Mouse (Mus musculus) brain, embryonic 18.5 days (tissue): Measurements from ENCODE around the gene Aatk.

Source experiments
- DNase-seq: peaks from one replicate; pipeline ENCODE4 v3.0.0-alpha.2; 2012; ENCODE audit warnings: low read depth, low spot score

Aatk gene

GRCm38 (mm10) chr11:120046553-120047191 is at the start of gene Aatk:
Aatk (minus strand) TSS chr11:120047167.
- no peak for DNase-seq

- no peak for DNase-seq
These were observed 46.0 kb upstream of the Aatk start for GRCm38 (mm10) chr11:120092817-120093591.

GRCm38 (mm10) chr11:120090661-120091060 is 43.7 kb upstream of the Aatk start:
- no peak for DNase-seq

GRCm38 (mm10) chr11:120086702-120087152 is 39.8 kb upstream of the Aatk start, which contains the start of gene Cep131:
Cep131 (minus strand) TSS chr11:120086827.
- peak; percentile 94 for DNase-seq

- DNase-seq, result no peak
These were observed 39.1 kb upstream of the Aatk start for GRCm38 (mm10) chr11:120085891-120086627.

GRCm38 (mm10) chr11:120080282-120080681 is 33.3 kb upstream of the Aatk start:
- DNase-seq, result no peak

GRCm38 (mm10) chr11:120076191-120076590 is 29.2 kb upstream of the Aatk start:
- DNase-seq, result no peak

- DNase-seq, result no peak
These were observed 26.1 kb upstream of the Aatk start for GRCm38 (mm10) chr11:120072986-120073647.

GRCm38 (mm10) chr11:120071731-120072320 is 24.9 kb upstream of the Aatk start:
- no peak for DNase-seq

- no peak for DNase-seq
These were observed 24.1 kb upstream of the Aatk start for GRCm38 (mm10) chr11:120071065-120071464.

- no peak for DNase-seq
These were observed 23.4 kb upstream of the Aatk start for GRCm38 (mm10) chr11:120070286-120070930.

GRCm38 (mm10) chr11:120069261-120069660 is 22.3 kb upstream of the Aatk start:
- no peak for DNase-seq

- no peak for DNase-seq
These were observed 20.9 kb upstream of the Aatk start for GRCm38 (mm10) chr11:120067834-120068233.

GRCm38 (mm10) chr11:120065291-120065690 is 18.3 kb upstream of the Aatk start:
- no peak for DNase-seq

GRCm38 (mm10) chr11:120064668-120065040 is 17.7 kb upstream of the Aatk start:
- no peak for DNase-seq

- no peak for DNase-seq
These were observed 17.2 kb upstream of the Aatk start for GRCm38 (mm10) chr11:120064006-120064667.

- no peak for DNase-seq
These were observed 16.4 kb upstream of the Aatk start for GRCm38 (mm10) chr11:120063326-120063725.

- no peak for DNase-seq
These were observed 13.7 kb upstream of the Aatk start for GRCm38 (mm10) chr11:120060634-120061033.

GRCm38 (mm10) chr11:120055953-120056732 is 9.2 kb upstream of the Aatk start:
- no peak for DNase-seq

- DNase-seq, result no peak
These were observed 6.9 kb upstream of the Aatk start for GRCm38 (mm10) chr11:120053846-120054245.
